Mouse (Mus musculus) stomach, embryonic 16.5 days (tissue): ENCODE measurements around the gene Lhb. TPM values are rescaled to one million over a fixed set of nuclear protein-coding genes. Genes with fewer than 3 reads are reported as not detected.
"Not testable (repeated sequence)": the region's sequence is repeated elsewhere in the genome, so short reads cannot be mapped to it uniquely, and the experiment has no call there.

Source experiments
- ATAC-seq: fragments of 200-750 bp; cut with Nextera tagmentation; 2 replicates; pipeline ENCODE4 v1.8.0; 2017; ENCODE audit warnings: moderate number of reproducible peaks, moderate TSS enrichment; ENCODE audit not compliant: insufficient read depth, low FRiP score
- H3K27ac ChIP-seq: fragments of 300-500 bp; sonication (generic); 2 replicates; pipeline ENCODE4 v1.5.1; 2014; ENCODE audit warnings: low read length
- H3K27me3 ChIP-seq: fragments of 300-500 bp; sonication (generic); 2 replicates; pipeline ENCODE4 v1.6.1; 2014; ENCODE audit warnings: low read length, control low read depth, mixed read lengths; ENCODE audit not compliant: control insufficient read depth, insufficient read depth
- H3K36me3 ChIP-seq: fragments of 300-500 bp; sonication (generic); 2 replicates; pipeline ENCODE4 v1.6.1; 2014; ENCODE audit warnings: low read length; ENCODE audit not compliant: control insufficient read depth, insufficient read depth
- H3K4me1 ChIP-seq: fragments of 300-500 bp; sonication (generic); 2 replicates; pipeline ENCODE4 v1.6.1; 2014; ENCODE audit warnings: low read length, control low read depth, mixed read lengths; ENCODE audit not compliant: control insufficient read depth, insufficient read depth
- H3K4me2 ChIP-seq: fragments of 300-500 bp; sonication (generic); 2 replicates; pipeline ENCODE4 v1.6.1; 2014; ENCODE audit warnings: low read depth, low read length, mixed read lengths
- H3K4me3 ChIP-seq: fragments of 300-500 bp; sonication (generic); replicated peaks from 2 replicates; pipeline ENCODE4 v1.5.1; 2014; ENCODE audit warnings: mild to moderate bottlenecking, low read length
- H3K9ac ChIP-seq: fragments of 300-500 bp; sonication (generic); 2 replicates; pipeline ENCODE4 v1.6.1; 2014; ENCODE audit warnings: low read length
- H3K9me3 ChIP-seq: fragments of 300-500 bp; sonication (generic); replicated peaks from 2 replicates; pipeline ENCODE4 v1.6.1; 2016; ENCODE audit warnings: low read length, control low read depth; ENCODE audit not compliant: control insufficient read depth
- WGBS: fragments of 180-500 bp; shearing (Covaris S2); extraction: QIAGEN DNeasy Blood & Tissue Kit; methylation state at CpG from one replicate; pipeline ENCODE4 v1.1.7; 2014; 5-methylcytosine and 5-hydroxymethylcytosine counted together
- polyA plus RNA-seq: library from polyadenylated mRNA; unstranded; fragments of >200 nt; fragmentation: Nextera tagmentation; extraction: Ambion mirVana; gene quantifications from 2 replicates; pipeline ENCODE4 v1.2.1, GENCODE M21; 2015

Gene Lhb
- not detected in 2 replicates for polyA plus RNA-seq

GRCm38 (mm10) chr7:45420615-45420919, at the start of gene Lhb:
Gene Lhb (plus strand): TSS chr7:45420820.
- Histone ChIP-seq H3K4me3 (no peak within 1 kb of the TSS), H3K27me3 (peaks cover 7% of the 10 kb centered on the region; the same call in 1 of the 2 replicates), H3K4me1 (peaks cover 22% of the 10 kb centered on the region; the same call in 1 of the 2 replicates), H3K27ac (no peak within 1 kb of the TSS), H3K4me2 (peak within 1 kb of the TSS; percentile 19; the same call in 1 of the 2 replicates), H3K9me3 (no peaks in the 10 kb centered on the region), H3K36me3 (peaks cover 22% of the 10 kb centered on the region), H3K9ac (no peak within 1 kb of the TSS)
- 58% methylated on average over 6 of the region's 6 CpGs for WGBS
- ATAC-seq: no peak

- Histone ChIP-seq H3K27me3 (peaks cover 18% of the 10 kb centered on the region), H3K9ac (no peak overlapping the region), H3K4me1 (peaks cover 17% of the 10 kb centered on the region), H3K9me3 (no peaks in the 10 kb centered on the region), H3K36me3 (peaks cover 24% of the 10 kb centered on the region), H3K4me3 (no peak overlapping the region), H3K4me2 (no peak overlapping the region), H3K27ac (no peak overlapping the region)
- 81% methylated on average over 5 of the region's 5 CpGs for WGBS
- no peak for ATAC-seq
Measured at GRCm38 (mm10) chr7:45372371-45372770, 48.2 kb upstream of the Lhb start.

GRCm38 (mm10) chr7:45374620-45375019, 46.0 kb upstream of the Lhb start:
- H3K27me3 ChIP-seq: 0 out of 2 replicates have a peak, but pooled peaks cover 4% of the 10 kb centered on the region
- H3K9me3 ChIP-seq: no peaks in the 10 kb centered on the region
- 89% methylated on average over 8 of the region's 8 CpGs for WGBS
- H3K4me2 ChIP-seq: no peak overlapping the region
- no peak for ATAC-seq
- H3K9ac ChIP-seq: no peak overlapping the region
- H3K27ac ChIP-seq: no peak overlapping the region
- H3K4me3 ChIP-seq: no peak overlapping the region
- H3K36me3 ChIP-seq: peaks cover 41% of the 10 kb centered on the region
- H3K4me1 ChIP-seq: peaks cover 10% of the 10 kb centered on the region; the same call in 1 of the 2 replicates

DNA sequence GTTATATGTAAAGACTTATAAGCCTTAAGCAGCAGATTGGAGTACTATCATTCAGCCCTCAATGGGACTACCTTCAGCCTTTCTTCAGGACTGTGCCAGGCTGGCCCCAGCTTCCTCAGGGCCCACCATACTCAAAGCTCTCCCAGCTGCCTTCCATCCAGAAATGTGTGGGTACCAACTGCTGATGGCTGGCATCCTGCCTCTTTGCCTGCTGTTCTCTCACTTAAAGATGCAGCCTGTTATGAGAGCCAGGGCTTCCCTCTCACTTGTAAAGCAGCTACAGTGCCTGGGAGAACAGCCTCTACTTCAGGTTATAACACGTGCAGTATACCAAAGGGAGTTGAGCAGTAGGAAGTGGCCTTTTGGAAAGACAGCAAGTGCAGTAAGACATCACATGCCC, 44.6 kb upstream of the Lhb start:
- Histone ChIP-seq H3K36me3 (peaks cover 47% of the 10 kb centered on the region), H3K9ac (no peak overlapping the region)
- WGBS: 94% methylated on average over 1 of the region's 1 CpGs

DNA sequence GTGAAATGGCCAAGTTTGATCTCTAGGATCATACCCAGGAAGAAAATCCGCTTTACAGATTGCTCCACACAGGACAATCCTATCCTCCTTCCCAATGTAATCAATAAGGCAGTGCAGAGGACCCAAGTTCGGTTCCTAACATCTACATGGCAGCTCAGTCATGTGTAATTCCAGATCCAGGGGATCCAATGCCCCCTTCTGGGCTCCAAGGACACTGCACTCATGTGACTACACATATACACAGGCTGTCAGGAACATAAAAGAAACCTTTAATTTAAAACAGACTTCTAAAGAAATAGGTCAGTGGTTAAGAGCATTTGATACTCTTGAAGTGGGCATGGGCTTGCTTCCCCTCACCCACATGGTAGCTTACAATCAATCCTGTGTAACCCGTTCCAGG, 34.5 kb upstream of the Lhb start:
- H3K27ac ChIP-seq: no peak overlapping the region
- H3K36me3 ChIP-seq: peaks cover 62% of the 10 kb centered on the region
- ATAC-seq: no peak
- H3K4me1 ChIP-seq: no peaks in the 10 kb centered on the region
- H3K9me3 ChIP-seq: no peaks in the 10 kb centered on the region
- H3K27me3 ChIP-seq: no peaks in the 10 kb centered on the region
- 92% methylated on average over 3 of the region's 3 CpGs for WGBS
- H3K4me2 ChIP-seq: no peak overlapping the region
- no peak overlapping the region for H3K9ac ChIP-seq
- no peak overlapping the region for H3K4me3 ChIP-seq

More for the DNA sequence above, 44.6 kb upstream of the Lhb start:
- Histone ChIP-seq H3K4me3 (no peak overlapping the region), H3K27ac (no peak overlapping the region), H3K4me1 (no peaks in the 10 kb centered on the region), H3K4me2 (no peak overlapping the region), H3K9me3 (no peaks in the 10 kb centered on the region), H3K27me3 (no peaks in the 10 kb centered on the region)
- ATAC-seq: no peak

DNA sequence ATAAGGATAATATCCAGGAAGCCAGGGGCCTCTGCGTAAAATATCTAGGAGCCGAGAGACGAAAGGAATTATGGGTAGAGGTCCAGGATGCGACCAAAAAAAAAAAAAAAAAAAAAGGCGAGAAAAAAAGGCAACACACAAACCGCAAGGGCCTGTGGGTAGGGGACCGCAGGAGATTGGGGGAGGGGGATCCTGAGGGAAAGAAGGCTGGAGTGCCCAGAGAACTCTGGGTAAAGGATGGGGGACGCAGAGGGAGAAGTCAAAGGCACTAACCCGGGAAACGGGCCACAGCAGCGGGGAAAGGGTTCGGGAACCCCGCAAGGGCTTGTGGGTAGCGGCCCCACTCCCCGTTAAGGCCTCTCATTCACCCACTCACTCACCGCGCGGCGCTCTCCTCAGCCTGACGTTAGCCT, 25.5 kb upstream of the Lhb start:
- H3K9me3 ChIP-seq: no peaks in the 10 kb centered on the region
- peak; percentile 83 for ATAC-seq
- H3K27ac ChIP-seq: peak overlapping the region; percentile 94
- peak overlapping the region; percentile 94 for H3K9ac ChIP-seq
- H3K4me1 ChIP-seq: peaks cover 16% of the 10 kb centered on the region
- under 1% methylated on average over 19 of the region's 20 CpGs for WGBS
- no peaks in the 10 kb centered on the region for H3K27me3 ChIP-seq
- peaks cover 14% of the 10 kb centered on the region; the same call in 1 of the 2 replicates for H3K36me3 ChIP-seq
- peak overlapping the region; percentile 86 for H3K4me3 ChIP-seq
- peak overlapping the region; percentile 98 for H3K4me2 ChIP-seq

- under 1% methylated on average over 60 of the region's 60 CpGs for WGBS
- Histone ChIP-seq H3K4me1 (peaks cover 16% of the 10 kb centered on the region), H3K9me3 (no peaks in the 10 kb centered on the region), H3K27me3 (no peaks in the 10 kb centered on the region), H3K9ac (peak within 1 kb of the TSS; percentile 94), H3K36me3 (peaks cover 8% of the 10 kb centered on the region; the same call in 1 of the 2 replicates), H3K27ac (peak within 1 kb of the TSS; percentile 94), H3K4me3 (peak within 1 kb of the TSS; percentile 86), H3K4me2 (peak within 1 kb of the TSS; percentile 98)
- ATAC-seq: peak; percentile 98
Measured at GRCm38 (mm10) chr7:45395578-45396336, 24.9 kb upstream of the Lhb start, which contains the start of gene Snrnp70. Gene Snrnp70 (minus strand): TSS chr7:45395742.

- H3K36me3 ChIP-seq, H3K9me3 ChIP-seq, H3K27me3 ChIP-seq: not testable (repeated sequence)
- 2% methylated on average over 3 of the region's 3 CpGs for WGBS
- H3K9ac ChIP-seq: peak overlapping the region; percentile 74; the same call in 1 of the 2 replicates
- peak overlapping the region; percentile 58 for H3K4me2 ChIP-seq
- peaks cover 16% of the 10 kb centered on the region for H3K4me1 ChIP-seq
- peak overlapping the region; percentile 55 for H3K4me3 ChIP-seq
- ATAC-seq: peak; percentile 15; the same call in 1 of the 2 replicates
- H3K27ac ChIP-seq: peak overlapping the region; percentile 88
Measured at GRCm38 (mm10) chr7:45396337-45396775, 24.3 kb upstream of the Lhb start.

- Histone ChIP-seq H3K27me3 (no peaks in the 10 kb centered on the region), H3K9ac (no peak overlapping the region), H3K4me1 (peaks cover 16% of the 10 kb centered on the region), H3K9me3 (no peaks in the 10 kb centered on the region), H3K27ac (no peak overlapping the region), H3K4me3 (no peak overlapping the region), H3K36me3 (0 out of 2 replicates have a peak, but pooled peaks cover 4% of the 10 kb centered on the region), H3K4me2 (no peak overlapping the region)
- no peak for ATAC-seq
- WGBS: 77% methylated on average over 2 of the region's 2 CpGs
Measured at GRCm38 (mm10) chr7:45396787-45397186, 23.8 kb upstream of the Lhb start.
